Mouse (Mus musculus) brain, embryonic 18.5 days (tissue): ENCODE results near the gene Rhbdd1.

Experiments
- DNase-seq: peaks from one replicate; pipeline ENCODE4 v3.0.0-alpha.2; 2012; ENCODE audit warnings: low read depth, low spot score

The Rhbdd1 gene

DNA sequence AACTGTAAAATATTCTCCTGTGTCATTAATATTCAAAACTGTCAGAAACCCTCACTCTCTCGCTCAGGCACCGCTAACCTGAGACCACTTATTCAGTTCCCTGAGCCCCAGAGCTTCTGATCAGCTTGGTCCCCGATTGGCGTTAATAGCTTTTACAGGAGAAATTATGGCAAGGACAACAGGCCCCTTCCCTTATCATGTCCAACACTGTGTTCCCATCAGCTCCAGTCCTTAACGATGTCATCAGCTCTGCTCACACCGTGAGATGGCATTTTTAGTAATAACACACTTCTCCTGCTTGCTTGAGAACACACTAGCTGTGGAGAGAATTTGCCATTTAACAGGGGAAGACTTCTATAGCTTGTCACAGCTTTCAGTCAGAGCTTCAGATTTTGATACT is 48.2 kb downstream of the Rhbdd1 start:
- no peak for DNase-seq

DNA sequence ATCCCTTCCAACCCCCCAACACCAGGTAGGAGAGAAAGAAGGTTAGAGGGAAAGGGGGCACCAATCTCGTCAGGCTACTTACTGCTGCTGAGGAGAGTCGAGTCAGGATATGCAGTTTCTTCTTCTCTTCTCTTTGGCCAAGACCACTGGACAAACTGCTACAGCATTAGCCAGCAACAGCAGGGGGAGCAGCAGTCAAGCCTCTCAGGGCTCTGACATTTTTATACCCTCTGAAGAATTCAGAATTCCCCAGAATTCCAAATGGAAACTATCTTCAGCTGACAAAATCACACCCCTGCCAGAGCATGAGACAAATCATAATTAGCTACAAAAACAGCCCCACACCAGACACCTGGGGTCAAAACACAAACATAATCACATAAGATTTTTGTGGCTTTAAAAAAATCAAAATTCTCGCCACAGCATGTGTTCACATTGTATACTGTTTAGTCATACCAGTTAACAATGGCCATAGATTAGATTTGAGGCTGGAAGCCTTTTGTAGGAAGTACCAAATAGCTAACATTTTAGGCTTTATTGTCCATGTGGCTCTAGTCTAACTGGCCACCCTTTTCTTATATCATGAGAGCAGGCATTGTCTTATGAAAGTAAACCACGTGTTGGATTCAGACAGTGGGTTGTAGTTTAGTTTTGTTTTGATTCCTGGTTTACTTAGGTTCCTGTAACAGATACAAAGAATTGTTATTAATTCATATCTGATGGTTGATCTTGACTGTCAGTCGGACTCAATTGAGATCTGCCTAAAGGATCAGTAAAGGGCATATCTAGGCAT is 55.6 kb downstream of the Rhbdd1 start:
- no peak for DNase-seq

DNA sequence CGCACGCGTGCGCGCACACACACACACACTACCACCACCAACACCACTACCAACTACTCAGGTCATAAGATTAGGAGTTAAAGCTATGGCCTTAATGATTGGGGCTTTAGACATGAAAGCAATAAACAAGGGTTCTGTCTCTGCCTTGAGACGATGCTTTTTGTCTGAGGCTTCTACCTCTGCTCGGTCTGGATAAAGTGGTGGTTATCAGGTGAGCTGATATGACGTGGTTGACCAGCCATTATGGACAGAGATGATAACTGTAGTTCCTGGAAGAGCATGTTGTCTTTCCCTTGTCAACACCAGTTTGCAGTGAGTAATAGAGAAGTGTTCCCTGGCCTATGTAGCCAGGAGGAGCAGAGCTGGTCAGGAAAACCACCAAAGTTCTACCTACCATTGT is 57.7 kb downstream of the Rhbdd1 start:
- DNase-seq: no peak

DNA sequence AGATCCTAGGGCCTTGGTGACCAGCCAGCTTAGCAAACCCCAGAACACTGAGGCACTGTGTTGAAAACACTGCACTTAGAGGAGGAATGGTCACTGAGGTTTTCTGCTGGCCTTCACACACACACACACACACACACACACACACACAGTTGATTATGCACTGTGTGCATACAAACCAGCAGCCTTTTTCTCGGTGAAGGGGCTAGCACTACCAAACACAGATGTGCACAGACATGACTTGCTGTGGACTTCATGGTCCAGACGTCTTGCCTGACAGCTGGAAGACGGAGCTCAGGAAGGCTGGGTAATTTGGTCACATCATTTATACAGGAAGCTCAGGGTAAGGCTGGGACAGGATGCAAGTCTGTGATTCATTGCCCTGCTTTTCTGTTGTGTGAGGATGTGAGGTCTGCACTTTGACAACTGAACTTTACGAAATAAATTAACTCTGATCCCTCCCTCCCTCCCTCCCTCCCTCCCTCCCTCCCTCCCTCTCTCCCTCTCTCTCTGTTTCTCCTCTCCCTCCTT is 58.6 kb downstream of the Rhbdd1 start:
- DNase-seq: no peak

DNA sequence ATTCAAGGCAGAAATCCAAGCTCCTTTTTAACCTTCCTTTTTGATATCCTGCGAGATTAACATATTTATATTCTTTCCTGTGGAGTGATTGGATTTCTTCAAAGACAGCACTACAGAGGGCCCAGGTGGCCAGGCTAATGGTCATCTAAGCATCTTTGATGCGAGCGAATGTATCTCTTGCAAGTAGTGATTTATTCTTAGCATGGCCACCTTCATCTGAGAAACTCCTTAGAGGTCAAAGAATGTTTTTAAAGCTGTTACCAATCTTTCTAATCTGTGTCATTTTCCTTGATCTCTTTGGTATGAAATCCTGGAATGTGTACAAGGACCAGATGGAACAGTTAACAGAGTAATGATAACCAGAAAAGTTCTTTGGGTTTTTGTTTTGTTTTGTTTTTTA is 59.2 kb downstream of the Rhbdd1 start:
- DNase-seq: no peak

DNA sequence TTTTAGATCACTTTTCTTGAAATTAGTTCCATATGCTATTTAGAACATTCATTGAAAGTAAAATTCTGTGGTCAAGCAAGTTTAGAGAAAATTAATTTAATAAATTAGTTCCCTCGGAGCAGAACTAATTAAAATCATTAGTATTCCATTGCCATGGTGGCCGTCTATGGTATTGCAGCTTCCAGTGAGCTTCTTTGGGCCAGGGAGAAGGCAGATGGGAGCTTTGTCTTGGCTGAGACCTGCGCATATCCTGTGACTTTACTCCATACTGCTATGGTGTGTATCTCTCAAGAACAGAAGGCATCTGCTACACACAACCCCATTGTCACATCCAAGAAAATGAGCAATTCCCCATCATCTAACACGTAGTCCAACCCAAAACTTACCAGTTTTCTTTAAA is 65.7 kb downstream of the Rhbdd1 start:
- DNase-seq: no peak

DNA sequence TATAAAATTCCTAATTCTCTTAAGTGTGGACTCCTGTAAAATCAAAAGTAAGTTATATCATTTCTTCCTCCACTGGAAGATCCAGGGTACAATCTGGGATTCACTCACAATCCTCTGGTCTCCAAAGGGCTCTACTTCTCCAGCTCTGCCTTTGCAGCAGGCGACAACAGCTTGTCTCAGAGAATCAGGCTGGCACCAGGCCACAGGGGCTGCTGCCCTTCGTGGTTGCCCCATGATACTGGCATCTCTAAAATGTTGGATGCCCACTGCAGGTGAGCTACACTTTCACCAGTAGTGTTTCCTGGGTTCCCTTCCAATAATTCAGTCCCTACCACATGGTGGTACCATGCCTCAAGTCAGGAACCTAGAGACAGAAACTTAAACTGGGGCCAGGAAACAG is 67.9 kb downstream of the Rhbdd1 start:
- DNase-seq: no peak

DNA sequence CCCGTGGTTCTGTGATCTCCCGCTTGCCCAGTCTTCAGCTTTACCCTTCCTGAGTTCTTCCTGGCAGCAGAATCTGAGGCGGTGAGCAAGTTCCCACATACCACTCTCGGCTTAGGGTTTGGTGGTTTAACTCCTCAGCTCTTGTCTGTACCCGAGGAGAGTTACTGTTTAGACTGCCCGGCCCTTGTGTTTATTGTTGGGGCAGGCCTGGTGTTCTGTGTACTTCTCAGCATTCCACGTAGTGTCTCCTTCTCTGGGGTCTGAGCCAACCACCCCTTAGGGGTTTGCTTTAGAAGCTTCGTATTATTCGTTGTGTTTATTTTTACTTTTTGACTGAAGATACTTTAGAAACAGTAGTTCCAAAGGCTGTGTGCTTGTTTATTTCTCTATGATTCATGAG is 68.8 kb downstream of the Rhbdd1 start:
- DNase-seq: no peak

DNA sequence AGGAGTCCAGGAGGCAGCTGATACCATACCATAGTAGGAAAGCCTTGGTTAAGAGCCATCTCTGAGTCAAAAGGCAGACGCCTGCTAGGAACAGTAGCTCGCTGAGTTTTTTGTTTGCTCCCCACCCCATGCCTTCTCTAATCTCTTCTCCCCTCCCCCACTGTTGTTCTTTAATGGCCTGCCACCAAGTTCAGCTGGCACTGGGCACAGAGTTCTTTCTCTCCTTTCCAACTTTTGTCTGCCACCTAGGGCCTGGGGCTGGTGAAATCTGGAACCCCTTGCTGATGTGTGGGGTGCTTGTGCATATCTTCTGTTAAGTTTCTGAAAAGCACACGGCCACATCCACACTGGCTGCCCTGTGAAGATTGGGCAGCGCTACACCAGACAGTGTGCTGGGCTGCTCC is 69.6 kb downstream of the Rhbdd1 start:
- DNase-seq: peak; percentile 12

DNA sequence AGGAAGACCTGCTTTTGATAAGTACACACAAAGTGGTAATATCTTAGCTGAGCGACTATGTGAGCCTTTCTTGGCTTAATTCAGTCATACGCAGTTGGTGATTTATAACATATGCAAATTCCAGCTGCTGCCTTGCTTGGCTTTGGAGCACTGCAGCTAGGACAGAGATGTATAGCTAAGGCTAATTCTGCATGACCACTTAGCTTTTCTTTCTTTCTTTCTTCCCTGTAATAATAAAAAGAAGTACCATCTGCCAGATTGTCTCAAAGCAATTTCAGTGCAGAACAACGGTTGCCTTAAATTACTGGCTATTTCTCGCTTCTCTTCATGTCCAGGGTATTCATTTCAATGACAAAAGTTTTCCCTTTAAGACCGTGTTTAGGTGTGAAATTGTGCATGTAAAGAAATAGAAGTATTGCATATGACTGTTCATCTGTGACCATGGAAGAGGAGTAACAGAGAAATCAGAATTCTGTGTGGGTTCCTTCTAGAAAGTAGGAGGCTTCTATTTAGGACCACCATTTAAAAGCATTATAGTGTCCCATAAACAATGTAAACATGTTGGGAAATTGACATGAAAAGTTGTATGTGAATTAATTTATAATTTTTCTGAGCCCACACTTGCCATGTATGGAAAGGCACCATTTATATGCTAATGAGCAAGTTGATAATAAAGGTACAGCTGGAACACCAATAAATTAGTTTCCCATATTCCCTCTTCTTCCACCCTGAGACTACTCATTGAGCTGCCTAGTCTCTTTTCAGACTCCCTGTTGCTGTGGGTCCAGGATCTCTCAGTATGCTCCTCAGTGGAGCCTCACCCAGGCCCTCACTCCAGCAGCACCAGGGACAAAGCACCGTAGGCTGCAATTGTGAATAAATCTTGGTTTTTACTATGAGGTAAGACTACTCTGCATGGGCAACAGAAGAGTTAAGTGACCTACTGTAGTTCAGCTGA is 70.8 kb downstream of the Rhbdd1 start:
- no peak for DNase-seq

DNA sequence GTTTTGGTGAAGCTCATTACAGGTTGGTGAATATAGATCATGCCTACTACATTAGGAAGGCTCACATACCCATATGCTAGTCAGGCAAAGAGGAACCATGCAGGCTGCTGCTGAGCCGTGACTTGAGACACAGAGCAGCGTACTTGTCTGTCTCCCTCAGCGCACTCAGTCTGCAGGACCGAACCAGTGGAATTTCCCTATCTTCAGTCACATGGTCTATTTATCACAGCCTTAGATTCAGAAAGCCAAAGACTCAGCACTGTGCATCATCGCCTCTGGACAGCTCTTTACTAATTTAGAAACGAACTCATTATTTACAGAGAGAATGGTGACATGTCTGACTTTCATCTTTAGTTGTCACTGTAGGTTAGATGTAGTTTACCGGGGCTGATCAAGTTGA is 73.1 kb downstream of the Rhbdd1 start:
- DNase-seq: no peak

DNA sequence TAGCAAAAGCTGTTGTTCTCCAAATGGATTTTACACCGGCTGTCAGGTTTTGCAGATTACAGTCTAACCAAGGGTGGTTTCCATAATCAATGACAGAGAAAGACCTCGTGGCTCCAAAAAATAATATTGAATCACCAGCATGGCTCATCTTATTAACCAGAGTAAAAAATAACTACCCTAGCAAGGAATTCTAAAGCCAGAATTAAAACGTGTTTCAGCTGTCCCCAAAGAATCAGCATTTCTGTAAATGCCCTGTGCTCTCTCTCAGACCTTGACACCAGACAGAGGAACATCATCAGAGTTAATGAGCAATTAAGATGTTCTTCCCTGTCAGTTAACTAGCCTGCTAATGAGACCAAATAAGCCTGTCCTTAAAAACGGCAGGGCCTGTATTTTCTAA is 79.1 kb downstream of the Rhbdd1 start:
- DNase-seq: no peak

DNA sequence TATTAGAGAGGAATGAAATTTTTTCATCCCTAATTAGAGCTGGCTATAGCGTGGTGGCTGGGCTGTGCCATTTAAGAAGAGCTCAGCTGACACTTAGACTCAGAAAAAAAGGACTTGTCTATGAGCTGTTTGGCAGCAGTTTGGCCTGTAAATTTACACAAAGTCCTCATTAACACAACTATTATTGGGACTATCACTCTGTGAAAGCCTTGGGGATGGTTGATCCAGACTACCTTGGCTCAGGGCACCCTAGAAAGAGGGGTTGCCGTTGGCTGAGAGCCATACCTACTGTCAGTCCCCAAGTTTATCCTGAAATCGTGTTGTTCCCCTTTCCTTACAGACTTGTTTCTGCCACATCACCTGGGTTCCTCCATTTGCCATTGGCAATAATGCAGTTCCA is 91.5 kb downstream of the Rhbdd1 start:
- DNase-seq: no peak

DNA sequence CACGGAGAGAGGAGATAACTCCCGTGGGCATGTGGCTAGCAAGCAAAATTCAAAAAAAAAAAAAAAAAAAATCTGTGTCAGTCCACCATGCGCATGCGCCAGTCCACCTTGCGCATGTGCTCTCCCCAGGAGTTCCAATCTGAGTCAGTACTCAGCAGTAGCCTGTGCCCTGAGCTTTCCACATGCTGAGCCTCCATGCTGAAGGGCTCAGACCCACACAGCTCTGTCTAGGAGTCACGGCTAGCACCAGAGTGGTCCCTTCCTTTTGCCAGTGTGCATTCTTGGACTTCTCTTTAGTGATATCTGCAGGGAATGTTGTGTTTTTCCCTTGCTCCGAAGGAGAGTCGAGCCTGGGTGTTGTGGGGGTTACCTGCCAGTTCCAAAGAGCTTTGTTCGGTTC is 93.0 kb downstream of the Rhbdd1 start:
- DNase-seq: no peak

DNA sequence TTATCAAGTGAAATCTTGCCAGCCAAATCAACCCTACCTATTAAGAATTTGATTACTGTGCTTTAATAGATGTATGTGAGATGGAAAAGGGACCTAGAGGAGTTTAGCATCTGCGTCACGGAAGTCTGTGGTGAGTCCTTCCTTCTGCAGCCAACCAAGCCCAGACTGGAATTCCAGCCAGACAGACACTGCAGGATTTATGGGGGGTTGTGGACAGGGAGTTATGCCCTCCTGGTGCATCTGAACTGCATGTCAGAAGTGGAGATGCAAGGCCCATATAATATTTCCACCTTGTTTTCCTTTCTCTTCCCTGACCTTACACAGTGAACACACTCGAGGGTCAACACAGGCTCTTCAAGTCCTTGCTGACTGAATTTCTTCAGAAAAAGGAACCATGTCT is 94.3 kb downstream of the Rhbdd1 start:
- DNase-seq: no peak

DNA sequence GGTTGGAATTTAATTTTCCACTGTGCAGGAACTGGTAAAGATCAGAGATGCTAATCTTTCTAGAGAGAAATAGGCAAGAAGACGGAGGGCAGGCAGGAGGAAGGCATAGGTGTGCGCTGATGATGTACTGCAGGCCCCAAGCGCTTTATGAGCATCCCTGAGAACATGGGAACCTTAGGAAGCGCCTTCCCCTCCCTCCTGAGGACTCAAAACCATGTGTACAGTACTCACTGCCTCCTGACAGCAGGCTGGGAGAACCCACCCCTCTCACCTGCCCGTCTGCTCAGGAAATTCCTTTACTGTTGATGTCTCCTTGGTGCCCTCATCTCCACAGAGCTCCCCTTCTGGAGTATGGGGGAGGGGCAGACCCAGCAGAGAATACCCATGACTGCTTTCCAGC is 95.3 kb downstream of the Rhbdd1 start:
- DNase-seq: no peak

DNA sequence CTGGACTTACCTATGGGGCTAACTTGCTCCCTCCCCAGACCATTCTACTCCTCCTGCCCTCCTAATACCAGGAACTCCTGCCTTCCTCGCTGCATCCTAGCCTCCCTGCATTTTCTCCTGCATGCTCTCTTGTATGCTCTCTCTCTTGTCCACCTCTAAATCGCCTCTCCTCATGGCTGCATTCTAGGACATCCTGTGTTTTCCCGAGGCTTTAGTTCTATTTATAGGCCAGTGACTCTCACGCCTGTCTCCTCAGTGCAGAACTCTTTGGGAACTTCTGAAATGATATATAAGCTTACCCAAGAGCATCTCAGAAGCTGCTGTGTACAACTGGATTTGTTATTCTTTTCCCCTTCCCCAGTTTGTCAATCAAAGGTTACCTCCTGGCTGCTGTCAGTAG is 95.8 kb downstream of the Rhbdd1 start:
- no peak for DNase-seq

DNA sequence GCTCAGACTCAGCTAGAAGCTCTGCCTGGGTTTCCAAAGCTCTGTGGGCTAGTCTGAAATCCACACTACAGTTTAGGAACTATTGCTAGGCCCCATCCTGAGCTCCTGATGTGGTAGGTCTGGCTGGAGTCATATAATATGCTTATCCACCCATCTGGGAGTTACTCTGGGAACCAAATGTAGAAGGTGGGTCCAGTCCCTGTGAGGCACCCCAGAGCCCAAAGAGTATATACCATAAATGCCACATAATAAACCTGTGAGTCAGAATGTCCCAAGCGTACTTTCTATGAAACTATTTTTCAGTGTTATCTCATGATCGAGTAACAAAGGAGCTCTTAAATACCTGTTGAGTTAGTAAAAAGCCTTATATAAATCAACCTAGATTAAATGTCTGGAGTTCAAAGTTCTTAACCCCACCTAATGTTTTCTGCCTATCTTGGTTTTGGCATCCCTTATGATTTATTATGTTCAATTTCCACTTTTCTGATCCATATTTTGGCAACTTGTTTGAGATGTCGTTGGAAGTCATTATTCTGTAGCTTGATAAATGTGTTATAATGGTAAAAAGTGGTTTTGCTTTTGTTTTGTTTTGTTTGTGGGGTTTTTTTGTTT is 98.3 kb downstream of the Rhbdd1 start:
- DNase-seq: no peak

DNA sequence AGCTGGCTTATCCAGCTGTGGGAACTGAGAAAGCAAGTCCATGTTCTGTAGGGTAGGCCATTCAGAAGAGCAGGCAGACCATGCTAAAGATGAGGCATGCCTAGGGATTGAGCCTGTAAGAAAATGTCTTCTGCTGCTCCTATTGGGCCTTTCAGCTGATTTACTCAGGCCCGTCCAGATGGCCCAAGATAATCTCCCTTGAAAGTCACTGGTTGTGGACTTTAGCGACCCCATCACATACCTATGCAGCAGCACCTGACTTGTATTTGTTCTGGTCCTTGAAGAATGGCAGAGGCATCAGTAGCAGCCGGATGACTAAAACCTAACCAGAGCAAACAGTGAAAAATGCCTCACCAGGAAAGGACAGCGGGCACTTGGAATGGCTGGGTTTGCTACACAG is 99.4 kb downstream of the Rhbdd1 start:
- no peak for DNase-seq

DNA sequence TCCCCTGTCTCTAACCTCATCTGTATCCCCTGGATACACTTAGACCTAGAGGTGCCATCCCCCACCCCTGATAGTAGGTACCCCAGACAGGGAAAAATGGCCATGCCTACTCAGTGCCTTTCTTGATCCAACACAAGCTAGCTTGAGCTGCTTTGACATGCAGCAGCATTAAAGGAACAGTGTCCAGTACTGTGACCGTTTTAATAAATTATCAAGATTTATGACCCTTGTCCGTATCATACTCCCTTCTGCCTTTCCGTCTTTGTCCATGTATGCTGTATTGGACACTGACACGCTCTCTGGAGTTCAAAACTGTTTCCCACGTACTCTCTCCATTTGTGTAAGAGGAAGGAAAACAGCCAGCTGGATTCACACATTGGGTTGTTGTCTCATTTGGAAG is 111.5 kb downstream of the Rhbdd1 start:
- no peak for DNase-seq

DNA sequence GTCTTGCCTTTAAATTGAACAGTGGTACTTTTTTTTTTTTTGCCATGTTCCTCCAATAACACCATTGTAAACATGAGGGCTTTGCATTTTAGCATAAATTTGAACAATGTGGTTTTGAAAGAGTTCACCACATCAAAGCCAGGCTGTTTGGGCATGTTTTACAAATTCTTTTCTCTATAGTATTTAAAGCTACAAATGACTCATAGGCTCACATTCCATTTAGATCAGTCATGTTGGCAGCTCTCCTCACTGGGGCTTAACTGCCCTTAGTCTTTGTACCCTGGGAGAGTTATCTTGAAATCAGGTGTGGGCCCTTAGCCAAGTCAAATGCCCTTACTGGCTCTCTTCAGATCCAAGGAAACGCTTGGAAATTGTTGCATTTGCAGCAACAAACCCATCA is 112.8 kb downstream of the Rhbdd1 start:
- no peak for DNase-seq

DNA sequence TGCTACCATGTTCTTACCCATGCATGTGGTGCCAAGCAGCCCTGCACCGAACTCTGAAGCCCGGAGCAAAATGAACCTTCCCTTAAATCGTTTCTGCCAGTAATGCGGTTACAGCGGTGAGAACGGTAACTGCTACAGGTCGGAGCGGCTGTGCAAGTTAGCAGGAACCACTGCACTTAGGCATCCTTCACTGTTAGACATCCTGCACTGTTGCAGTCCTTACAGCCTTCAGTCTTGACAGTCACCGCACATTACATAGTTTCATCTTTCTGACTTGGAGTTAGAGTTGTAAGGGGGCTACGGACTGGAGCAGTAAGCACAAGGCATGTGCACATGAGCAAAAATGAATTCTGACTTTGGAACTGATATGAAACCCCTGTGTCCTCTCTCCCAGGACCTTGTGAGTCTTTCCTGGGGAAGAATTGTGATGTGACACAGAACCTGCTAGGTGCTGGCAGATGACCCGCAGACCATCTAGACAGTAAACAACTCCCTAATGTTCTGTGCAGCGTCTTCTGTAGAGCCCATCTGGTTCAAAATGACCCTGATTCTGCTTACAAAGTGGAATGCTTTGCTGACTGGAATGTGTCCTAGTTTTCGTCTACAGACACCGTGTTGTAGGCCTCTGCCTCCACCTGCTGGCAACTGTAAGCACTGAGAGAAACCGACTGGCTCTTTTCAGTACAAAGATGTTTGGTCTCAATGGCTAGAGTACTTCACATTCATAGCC is 116.8 kb downstream of the Rhbdd1 start:
- peak; percentile 50 for DNase-seq
